Mouse (Mus musculus) limb, embryonic 11.5 days (tissue): ENCODE results near the gene Prpf38b. TPM values are rescaled to one million over a fixed set of nuclear protein-coding genes. Genes with fewer than 3 reads are reported as not detected.

ENCODE experiments used
- ATAC-seq: fragments of 200-750 bp; cut with Nextera tagmentation; 2 replicates; pipeline ENCODE4 v1.8.0; 2017; ENCODE audit warnings: low read depth; ENCODE audit not compliant: insufficient number of reproducible peaks, low FRiP score, low TSS enrichment
- DNase-seq: peaks from one replicate; pipeline ENCODE4 v3.0.0-alpha.2; 2015; ENCODE audit warnings: low spot score
- H3K27ac ChIP-seq: fragments of 300-500 bp; sonication (generic); replicated peaks from 2 replicates; pipeline ENCODE4 v1.5.1; 2014; ENCODE audit warnings: low read depth, mild to moderate bottlenecking, low read length
- H3K27me3 ChIP-seq: fragments of 300-500 bp; sonication (generic); 2 replicates; pipeline ENCODE4 v1.6.1; 2014; ENCODE audit warnings: mild to moderate bottlenecking, low read length, mixed read lengths; ENCODE audit not compliant: control insufficient read depth, insufficient read depth
- H3K36me3 ChIP-seq: fragments of 300-500 bp; sonication (generic); 2 replicates; pipeline ENCODE4 v1.6.1; 2014; ENCODE audit warnings: mild to moderate bottlenecking, low read length, moderate library complexity, mixed read lengths; ENCODE audit not compliant: control insufficient read depth, insufficient read depth
- H3K4me1 ChIP-seq: fragments of 300-500 bp; sonication (generic); 2 replicates; pipeline ENCODE4 v1.6.1; 2014; ENCODE audit warnings: low read length, mixed read lengths; ENCODE audit not compliant: control insufficient read depth, insufficient read depth
- H3K4me2 ChIP-seq: fragments of 300-500 bp; sonication (generic); 2 replicates; pipeline ENCODE4 v1.6.1; 2014; ENCODE audit warnings: low read depth, mild to moderate bottlenecking, moderate library complexity; ENCODE audit not compliant: severe bottlenecking
- H3K4me3 ChIP-seq: fragments of 300-500 bp; sonication (generic); 2 replicates; pipeline ENCODE4 v1.5.1; 2014; ENCODE audit warnings: low read depth, low read length
- H3K9ac ChIP-seq: fragments of 300-500 bp; sonication (generic); 2 replicates; pipeline ENCODE4 v1.6.1; 2014; ENCODE audit warnings: mild to moderate bottlenecking, low read length
- H3K9me3 ChIP-seq: fragments of 300-500 bp; sonication (generic); 2 replicates; pipeline ENCODE4 v1.6.1; 2016; ENCODE audit warnings: low read length; ENCODE audit not compliant: control insufficient read depth
- WGBS: fragments of 180-500 bp; shearing (Covaris S2); extraction: QIAGEN DNeasy Blood & Tissue Kit; methylation state at CpG from one replicate; pipeline ENCODE4 v1.1.7; 2014; 5-methylcytosine and 5-hydroxymethylcytosine counted together
- polyA plus RNA-seq: library from polyadenylated mRNA; unstranded; fragments of >200 nt; fragmentation: Nextera tagmentation; extraction: Ambion mirVana; gene quantifications from 2 replicates; pipeline ENCODE4 v1.2.1, GENCODE M21; 2014

Prpf38b gene
- polyA plus RNA-seq, 1 experiment from 2014 or later: 79.9 TPM

- Histone ChIP-seq H3K4me2 (peak overlapping the region; percentile 91), H3K36me3 (no peaks in the 10 kb centered on the region; the same call in 1 of the 2 replicates), H3K4me1 (peaks cover 5% of the 10 kb centered on the region), H3K4me3 (peak overlapping the region; percentile 97), H3K27ac (peak overlapping the region; percentile 95), H3K9me3 (no peaks in the 10 kb centered on the region), H3K9ac (peak overlapping the region; percentile 93), H3K27me3 (no peaks in the 10 kb centered on the region)
- ATAC-seq (peak; percentile 88), DNase-seq (peak; percentile 74)
- under 1% methylated on average over 41 of the region's 44 CpGs for WGBS
Observed at GRCm38 (mm10) chr3:108911081-108911547, 413 bp downstream of the Prpf38b start.

GRCm38 (mm10) chr3:108910303-108911080 lies 1.0 kb downstream of the Prpf38b start:
- Histone ChIP-seq H3K4me1 (peaks cover 5% of the 10 kb centered on the region), H3K36me3 (peaks cover 2% of the 10 kb centered on the region; the same call in 1 of the 2 replicates), H3K27ac (peak overlapping the region; percentile 95), H3K9ac (peak overlapping the region; percentile 93), H3K4me3 (peak overlapping the region; percentile 97), H3K9me3 (no peaks in the 10 kb centered on the region), H3K4me2 (peak overlapping the region; percentile 91), H3K27me3 (no peaks in the 10 kb centered on the region)
- no peak for ATAC-seq
- under 1% methylated on average over 32 of the region's 32 CpGs for WGBS
- peak; percentile 43 for DNase-seq

GRCm38 (mm10) chr3:108902934-108903333 lies 8.6 kb downstream of the Prpf38b start:
- no peak for DNase-seq

GRCm38 (mm10) chr3:108902038-108902437 lies 9.5 kb downstream of the Prpf38b start:
- WGBS: 53% methylated on average over 2 of the region's 2 CpGs
- DNase-seq (no peak), ATAC-seq (no peak)
- no peaks in the 10 kb centered on the region for H3K27me3 ChIP-seq
- no peak overlapping the region for H3K4me3 ChIP-seq
- H3K4me2 ChIP-seq: no peak overlapping the region
- no peaks in the 10 kb centered on the region for H3K9me3 ChIP-seq
- peaks cover 18% of the 10 kb centered on the region for H3K36me3 ChIP-seq
- no peak overlapping the region for H3K9ac ChIP-seq
- H3K4me1 ChIP-seq: no peaks in the 10 kb centered on the region
- no peak overlapping the region for H3K27ac ChIP-seq

More at GRCm38 (mm10) chr3:108902934-108903333, 8.6 kb downstream of the Prpf38b start:
- no peaks in the 10 kb centered on the region for H3K4me1 ChIP-seq
- no peaks in the 10 kb centered on the region for H3K27me3 ChIP-seq
- H3K27ac ChIP-seq: no peak overlapping the region
- WGBS: 93% methylated on average over 6 of the region's 6 CpGs
- H3K4me2 ChIP-seq: no peak overlapping the region
- H3K9me3 ChIP-seq: no peaks in the 10 kb centered on the region
- peaks cover 18% of the 10 kb centered on the region for H3K36me3 ChIP-seq
- H3K4me3 ChIP-seq: no peak overlapping the region
- H3K9ac ChIP-seq: no peak overlapping the region
- no peak for ATAC-seq

GRCm38 (mm10) chr3:108900681-108901080 lies 10.8 kb downstream of the Prpf38b start:
- Histone ChIP-seq H3K9me3 (no peaks in the 10 kb centered on the region), H3K4me3 (no peak overlapping the region), H3K4me1 (no peaks in the 10 kb centered on the region), H3K36me3 (peaks cover 16% of the 10 kb centered on the region), H3K9ac (no peak overlapping the region), H3K27me3 (no peaks in the 10 kb centered on the region), H3K27ac (no peak overlapping the region), H3K4me2 (no peak overlapping the region)
- ATAC-seq (no peak), DNase-seq (no peak)
- 74% methylated on average over 5 of the region's 5 CpGs for WGBS

GRCm38 (mm10) chr3:108900147-108900546 lies 11.4 kb downstream of the Prpf38b start:
- Histone ChIP-seq H3K27me3 (no peaks in the 10 kb centered on the region), H3K4me2 (no peak overlapping the region), H3K27ac (no peak overlapping the region), H3K36me3 (peaks cover 16% of the 10 kb centered on the region), H3K9me3 (no peaks in the 10 kb centered on the region), H3K4me1 (no peaks in the 10 kb centered on the region), H3K4me3 (no peak overlapping the region), H3K9ac (no peak overlapping the region)
- no peak for ATAC-seq
- DNase-seq: no peak
- 85% methylated on average over 3 of the region's 3 CpGs for WGBS

GRCm38 (mm10) chr3:108898640-108899039 lies 12.9 kb downstream of the Prpf38b start:
- H3K9ac ChIP-seq: no peak overlapping the region
- no peaks in the 10 kb centered on the region for H3K27me3 ChIP-seq
- WGBS: 92% methylated on average over 4 of the region's 4 CpGs
- DNase-seq (no peak), ATAC-seq (no peak)
- H3K4me3 ChIP-seq: no peak overlapping the region
- H3K27ac ChIP-seq: no peak overlapping the region
- H3K36me3 ChIP-seq: peaks cover 4% of the 10 kb centered on the region
- no peaks in the 10 kb centered on the region for H3K4me1 ChIP-seq
- no peak overlapping the region for H3K4me2 ChIP-seq
- no peaks in the 10 kb centered on the region for H3K9me3 ChIP-seq

- ATAC-seq (no peak), DNase-seq (no peak)
- Histone ChIP-seq H3K36me3 (no peaks in the 10 kb centered on the region), H3K4me3 (no peak overlapping the region), H3K4me2 (no peak overlapping the region), H3K4me1 (no peaks in the 10 kb centered on the region), H3K9me3 (no peaks in the 10 kb centered on the region), H3K27me3 (no peaks in the 10 kb centered on the region), H3K9ac (no peak overlapping the region), H3K27ac (no peak overlapping the region)
- WGBS: 54% methylated on average over 4 of the region's 4 CpGs
Observed at GRCm38 (mm10) chr3:108892914-108893313, 18.6 kb downstream of the Prpf38b start.
